Mouse (Mus musculus) lung, embryonic 15.5 days (tissue): ENCODE results near the gene Il1rl2. TPM values are rescaled to one million over a fixed set of nuclear protein-coding genes. Genes with fewer than 3 reads are reported as not detected.

Experiments used
- ATAC-seq: fragments of 200-750 bp; cut with Nextera tagmentation; 2 replicates; pipeline ENCODE4 v1.8.0; 2017; ENCODE audit warnings: moderate number of reproducible peaks, borderline replicate concordance; ENCODE audit not compliant: low FRiP score, low TSS enrichment; ENCODE audit errors: extremely low read depth
- H3K27ac ChIP-seq: fragments of 300-500 bp; sonication (generic); 2 replicates; pipeline ENCODE4 v1.5.1; 2015; ENCODE audit warnings: moderate library complexity, mild to moderate bottlenecking, inconsistent platforms
- H3K27me3 ChIP-seq: fragments of 300-500 bp; sonication (generic); 2 replicates; pipeline ENCODE4 v1.6.1; 2015; ENCODE audit warnings: inconsistent platforms
- H3K36me3 ChIP-seq: fragments of 300-500 bp; sonication (generic); 2 replicates; pipeline ENCODE4 v1.6.1; 2015; ENCODE audit warnings: inconsistent platforms
- H3K4me1 ChIP-seq: fragments of 300-500 bp; sonication (generic); 2 replicates; pipeline ENCODE4 v1.6.1; 2015; ENCODE audit warnings: inconsistent platforms
- H3K4me2 ChIP-seq: fragments of 300-500 bp; sonication (generic); 2 replicates; pipeline ENCODE4 v1.6.1; 2015; ENCODE audit warnings: inconsistent platforms, mild to moderate bottlenecking, moderate library complexity
- H3K4me3 ChIP-seq: fragments of 300-500 bp; sonication (generic); 2 replicates; pipeline ENCODE4 v1.5.1; 2015; ENCODE audit warnings: mild to moderate bottlenecking, inconsistent platforms
- H3K9ac ChIP-seq: fragments of 300-500 bp; sonication (generic); 2 replicates; pipeline ENCODE4 v1.6.1; 2015; ENCODE audit warnings: inconsistent platforms
- H3K9me3 ChIP-seq: fragments of 300-500 bp; sonication (generic); 2 replicates; pipeline ENCODE4 v1.6.1; 2016; ENCODE audit warnings: inconsistent platforms
- WGBS: fragments of 180-500 bp; shearing (Covaris S2); methylation state at CpG from one replicate; pipeline ENCODE4 v1.1.7; 2015; 5-methylcytosine and 5-hydroxymethylcytosine counted together
- polyA plus RNA-seq: library from polyadenylated mRNA; unstranded; fragments of >200 nt; fragmentation: Nextera tagmentation; extraction: Ambion mirVana; gene quantifications from 2 replicates; pipeline ENCODE4 v1.2.1, GENCODE M21; 2015

The Il1rl2 gene
- polyA plus RNA-seq, 1 experiment from 2014 or later = 13.0 TPM

DNA sequence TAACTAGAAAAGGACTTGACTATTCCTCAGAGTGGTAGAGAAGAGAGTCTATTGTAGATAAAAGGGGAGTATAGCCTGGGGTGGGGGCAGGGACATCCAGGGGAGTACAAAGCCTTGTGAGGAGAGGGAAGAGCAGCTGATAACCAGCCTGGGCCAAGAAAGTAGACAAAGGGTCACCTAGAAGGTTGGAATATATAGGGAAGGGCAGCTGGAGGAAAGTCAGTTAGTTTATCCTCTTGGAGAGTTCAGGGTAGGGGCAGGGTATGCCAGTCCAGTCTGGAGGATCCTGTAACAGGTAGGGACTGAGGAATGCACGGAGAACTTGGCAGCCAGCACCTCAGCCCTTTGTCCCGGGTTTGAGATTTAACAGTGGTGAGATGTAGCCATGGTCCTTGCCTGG lies 33.9 kb downstream of the Il1rl2 start:
- H3K27ac ChIP-seq = peak overlapping the region; percentile 72
- WGBS = 62% methylated on average over 2 of the region's 2 CpGs
- H3K27me3 ChIP-seq = no peaks in the 10 kb centered on the region
- 0 out of 2 replicates have a peak, but pooled peaks have one; percentile 2 for ATAC-seq
- H3K4me2 ChIP-seq = no peak overlapping the region
- no peaks in the 10 kb centered on the region for H3K9me3 ChIP-seq
- H3K4me1 ChIP-seq = peaks cover 33% of the 10 kb centered on the region
- H3K36me3 ChIP-seq = no peaks in the 10 kb centered on the region
- no peak overlapping the region for H3K4me3 ChIP-seq
- no peak overlapping the region for H3K9ac ChIP-seq

DNA sequence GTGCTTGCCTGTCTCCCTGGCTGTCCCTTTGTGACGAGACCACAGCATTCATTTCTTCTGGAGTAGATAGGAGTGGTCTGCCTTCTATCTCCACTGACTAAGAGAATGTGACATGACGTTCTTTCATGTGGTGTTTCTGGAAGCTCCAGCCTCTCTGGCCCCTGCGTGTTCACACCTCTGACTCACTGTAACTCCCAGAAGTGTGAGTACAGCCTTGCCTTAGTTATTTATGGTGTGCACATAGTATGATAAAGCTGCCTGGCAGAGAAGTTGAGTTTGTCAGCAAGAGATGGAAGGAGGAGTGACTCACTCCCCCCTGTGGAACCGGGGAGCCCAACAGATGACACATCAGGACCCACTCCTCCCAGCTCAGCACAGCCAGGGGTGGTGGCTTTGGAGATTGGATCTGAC lies 34.4 kb downstream of the Il1rl2 start:
- H3K4me3 ChIP-seq = no peak overlapping the region
- no peaks in the 10 kb centered on the region for H3K27me3 ChIP-seq
- no peak overlapping the region for H3K4me2 ChIP-seq
- 46% methylated on average over 4 of the region's 4 CpGs for WGBS
- no peaks in the 10 kb centered on the region for H3K36me3 ChIP-seq
- peaks cover 33% of the 10 kb centered on the region for H3K4me1 ChIP-seq
- peak overlapping the region; percentile 72 for H3K27ac ChIP-seq
- no peaks in the 10 kb centered on the region for H3K9me3 ChIP-seq
- H3K9ac ChIP-seq = no peak overlapping the region
- ATAC-seq = peak; percentile 30; the same call in 1 of the 2 replicates

- no peaks in the 10 kb centered on the region for H3K9me3 ChIP-seq
- ATAC-seq = no peak
- no peak overlapping the region for H3K4me2 ChIP-seq
- H3K4me1 ChIP-seq = peaks cover 33% of the 10 kb centered on the region
- no peak overlapping the region for H3K27ac ChIP-seq
- H3K9ac ChIP-seq = no peak overlapping the region
- H3K36me3 ChIP-seq = no peaks in the 10 kb centered on the region
- H3K4me3 ChIP-seq = no peak overlapping the region
- WGBS = 37% methylated on average over 2 of the region's 2 CpGs
- H3K27me3 ChIP-seq = no peaks in the 10 kb centered on the region
Measured at GRCm38 (mm10) chr1:40359731-40360130, 35.3 kb downstream of the Il1rl2 start.

DNA sequence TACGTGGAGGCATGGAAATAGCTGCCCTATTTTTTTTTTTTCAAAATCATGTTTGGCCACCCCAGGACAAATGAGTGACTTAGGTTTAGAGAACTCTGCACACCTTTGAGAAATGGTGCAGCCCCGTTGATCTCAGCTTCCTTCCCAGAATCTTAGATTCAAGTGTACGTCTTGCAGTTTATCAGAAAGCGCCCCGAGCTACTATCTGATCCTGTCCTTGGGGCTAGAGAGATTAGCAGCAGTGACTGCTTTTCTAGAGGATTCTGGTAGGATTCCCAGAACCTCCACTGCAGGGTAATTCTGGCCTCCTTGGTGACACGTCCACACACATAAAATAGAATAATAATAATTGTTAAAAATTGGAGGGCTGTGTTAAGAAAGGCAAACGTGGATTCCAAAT lies 36.6 kb downstream of the Il1rl2 start:
- no peak for ATAC-seq
- Histone ChIP-seq H3K9me3 (no peaks in the 10 kb centered on the region), H3K4me2 (no peak overlapping the region), H3K4me3 (no peak overlapping the region), H3K4me1 (peaks cover 21% of the 10 kb centered on the region), H3K27ac (no peak overlapping the region), H3K9ac (no peak overlapping the region), H3K36me3 (no peaks in the 10 kb centered on the region), H3K27me3 (no peaks in the 10 kb centered on the region)
- 62% methylated on average over 7 of the region's 7 CpGs for WGBS

DNA sequence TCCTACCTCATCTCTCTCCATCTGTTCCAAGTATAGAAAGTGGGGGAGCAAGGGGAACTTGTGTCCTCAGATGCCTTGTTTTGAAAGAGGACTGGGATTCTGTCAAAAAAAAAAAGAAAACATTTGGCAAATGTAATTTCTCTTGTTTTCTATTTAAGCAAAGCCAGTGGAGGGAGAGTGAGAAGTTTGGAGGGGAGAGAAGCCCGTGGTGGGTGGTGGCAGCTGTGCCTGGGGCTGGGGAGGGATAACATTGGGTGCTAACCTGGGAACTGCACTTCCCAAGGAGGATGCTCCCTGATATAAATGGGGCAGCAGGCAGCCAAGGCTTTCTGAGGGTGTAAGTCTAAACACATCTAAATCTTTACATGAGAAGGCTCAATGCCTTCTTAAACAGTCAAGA lies 37.2 kb downstream of the Il1rl2 start:
- Histone ChIP-seq H3K9ac (no peak overlapping the region), H3K9me3 (no peaks in the 10 kb centered on the region), H3K4me1 (peaks cover 18% of the 10 kb centered on the region), H3K27me3 (no peaks in the 10 kb centered on the region), H3K36me3 (no peaks in the 10 kb centered on the region), H3K4me2 (no peak overlapping the region), H3K27ac (no peak overlapping the region), H3K4me3 (no peak overlapping the region)
- ATAC-seq = no peak
- WGBS = 55% methylated on average over 1 of the region's 1 CpGs

- ATAC-seq = no peak
- Histone ChIP-seq H3K4me2 (no peak overlapping the region), H3K9ac (no peak overlapping the region), H3K27me3 (no peaks in the 10 kb centered on the region), H3K4me3 (no peak overlapping the region), H3K36me3 (no peaks in the 10 kb centered on the region), H3K4me1 (peaks cover 18% of the 10 kb centered on the region), H3K27ac (no peak overlapping the region), H3K9me3 (no peaks in the 10 kb centered on the region)
- WGBS = 66% methylated on average over 11 of the region's 11 CpGs
Measured at GRCm38 (mm10) chr1:40362784-40363183, 38.4 kb downstream of the Il1rl2 start.

GRCm38 (mm10) chr1:40372951-40373350 lies 48.5 kb downstream of the Il1rl2 start:
- Histone ChIP-seq H3K36me3 (no peaks in the 10 kb centered on the region), H3K4me3 (no peak overlapping the region), H3K27ac (no peak overlapping the region), H3K27me3 (no peaks in the 10 kb centered on the region), H3K4me1 (peaks cover 10% of the 10 kb centered on the region; the same call in 1 of the 2 replicates), H3K9ac (no peak overlapping the region), H3K9me3 (no peaks in the 10 kb centered on the region), H3K4me2 (no peak overlapping the region)
- ATAC-seq = no peak
- 48% methylated on average over 3 of the region's 3 CpGs for WGBS

DNA sequence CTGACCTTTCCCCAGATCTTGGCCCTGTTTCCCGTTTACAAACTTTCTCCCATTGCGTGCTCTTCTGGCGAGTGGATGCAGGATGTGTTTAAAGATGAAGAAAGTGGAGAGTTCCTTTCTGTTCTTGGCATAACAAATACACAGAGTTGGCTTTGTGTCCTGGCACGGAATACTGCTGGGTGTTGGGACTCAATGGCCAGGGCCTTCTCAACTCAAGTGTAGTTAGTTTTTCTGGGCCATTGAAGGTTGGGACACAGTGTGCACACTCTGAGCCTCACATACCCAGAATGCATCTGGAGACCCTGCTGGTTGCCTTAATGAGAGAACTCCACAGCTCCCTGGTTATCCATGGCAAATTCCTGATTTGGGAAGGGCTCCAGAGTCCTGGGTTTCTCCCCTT lies 50.7 kb downstream of the Il1rl2 start:
- WGBS = 48% methylated on average over 4 of the region's 4 CpGs
- H3K4me1 ChIP-seq = peaks cover 10% of the 10 kb centered on the region; the same call in 1 of the 2 replicates

GRCm38 (mm10) chr1:40376745-40377144 lies 52.3 kb downstream of the Il1rl2 start:
- 35% methylated on average over 7 of the region's 7 CpGs for WGBS

More for the DNA sequence above, 50.7 kb downstream of the Il1rl2 start:
- Histone ChIP-seq H3K4me3 (no peak overlapping the region), H3K27ac (no peak overlapping the region), H3K27me3 (no peaks in the 10 kb centered on the region), H3K4me2 (no peak overlapping the region), H3K9ac (no peak overlapping the region), H3K36me3 (no peaks in the 10 kb centered on the region), H3K9me3 (no peaks in the 10 kb centered on the region)
- no peak for ATAC-seq

DNA sequence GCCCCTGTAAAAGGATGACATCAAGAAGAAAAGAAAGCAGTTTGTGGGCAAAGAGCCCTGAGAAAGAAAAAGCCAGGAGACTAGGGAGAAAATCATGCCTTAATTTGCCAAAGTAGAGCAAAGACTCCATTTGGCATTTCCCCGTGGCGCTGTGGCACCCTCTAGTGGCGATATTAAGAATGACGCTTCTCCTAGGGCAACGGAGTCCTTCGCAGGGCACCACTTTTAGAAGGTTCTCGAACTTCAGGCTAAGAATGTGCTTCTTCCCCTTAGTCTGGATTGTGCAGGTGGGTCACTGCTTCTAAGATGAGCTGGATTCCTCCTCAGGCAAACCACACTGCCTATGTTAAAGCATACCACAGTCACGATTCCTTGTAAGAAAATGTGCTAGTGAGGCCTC lies 54.4 kb downstream of the Il1rl2 start:
- Histone ChIP-seq H3K9me3 (no peaks in the 10 kb centered on the region), H3K4me3 (no peak overlapping the region), H3K36me3 (no peaks in the 10 kb centered on the region), H3K9ac (no peak overlapping the region), H3K4me1 (peaks cover 10% of the 10 kb centered on the region; the same call in 1 of the 2 replicates), H3K27ac (no peak overlapping the region), H3K4me2 (no peak overlapping the region), H3K27me3 (no peaks in the 10 kb centered on the region)
- 12% methylated on average over 8 of the region's 8 CpGs for WGBS
- no peak for ATAC-seq

More at GRCm38 (mm10) chr1:40376745-40377144, 52.3 kb downstream of the Il1rl2 start:
- no peak overlapping the region for H3K4me3 ChIP-seq
- H3K36me3 ChIP-seq = no peaks in the 10 kb centered on the region
- peaks cover 10% of the 10 kb centered on the region; the same call in 1 of the 2 replicates for H3K4me1 ChIP-seq
- no peak overlapping the region for H3K27ac ChIP-seq
- ATAC-seq = no peak
- H3K9ac ChIP-seq = no peak overlapping the region
- no peaks in the 10 kb centered on the region for H3K27me3 ChIP-seq
- H3K9me3 ChIP-seq = no peaks in the 10 kb centered on the region
- H3K4me2 ChIP-seq = no peak overlapping the region

- no peak for ATAC-seq
Measured at GRCm38 (mm10) chr1:40380111-40380510, 55.7 kb downstream of the Il1rl2 start.

DNA sequence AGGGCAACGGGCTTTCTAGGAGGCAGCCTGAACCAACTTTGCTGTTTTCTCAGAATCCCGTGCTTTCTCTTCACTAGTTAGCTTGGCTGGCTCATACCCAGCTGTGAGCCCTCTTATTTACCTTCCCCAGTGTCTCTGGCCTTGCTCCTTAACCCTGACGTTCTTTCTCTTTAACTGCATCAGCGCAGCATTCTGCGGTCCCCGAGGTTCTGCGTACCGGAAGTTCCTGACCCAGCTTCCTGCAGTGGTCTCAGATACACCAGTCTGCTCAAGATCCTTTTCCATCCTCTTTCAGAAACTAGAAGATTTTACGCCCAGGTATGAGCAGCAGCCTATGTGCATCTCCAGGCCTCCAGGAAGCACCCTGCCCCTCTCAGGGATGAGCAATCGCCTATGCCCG lies 56.6 kb downstream of the Il1rl2 start:
- WGBS = 75% methylated on average over 11 of the region's 11 CpGs
- Histone ChIP-seq H3K9ac (no peak overlapping the region), H3K27ac (no peak overlapping the region)

More at GRCm38 (mm10) chr1:40380111-40380510, 55.7 kb downstream of the Il1rl2 start:
- Histone ChIP-seq H3K4me1 (peaks cover 10% of the 10 kb centered on the region; the same call in 1 of the 2 replicates), H3K36me3 (no peaks in the 10 kb centered on the region), H3K27me3 (no peaks in the 10 kb centered on the region), H3K27ac (no peak overlapping the region), H3K9me3 (no peaks in the 10 kb centered on the region), H3K4me2 (no peak overlapping the region), H3K4me3 (no peak overlapping the region), H3K9ac (no peak overlapping the region)
- WGBS = 42% methylated on average over 6 of the region's 6 CpGs

GRCm38 (mm10) chr1:40382841-40383240 lies 58.4 kb downstream of the Il1rl2 start:
- Histone ChIP-seq H3K4me3 (no peak overlapping the region), H3K4me1 (no peaks in the 10 kb centered on the region), H3K27me3 (no peaks in the 10 kb centered on the region), H3K27ac (no peak overlapping the region), H3K36me3 (no peaks in the 10 kb centered on the region), H3K9ac (no peak overlapping the region), H3K4me2 (no peak overlapping the region), H3K9me3 (no peaks in the 10 kb centered on the region)
- WGBS = 64% methylated on average over 5 of the region's 5 CpGs
- ATAC-seq = no peak

More for the DNA sequence above, 56.6 kb downstream of the Il1rl2 start:
- Histone ChIP-seq H3K9me3 (no peaks in the 10 kb centered on the region), H3K4me2 (no peak overlapping the region), H3K36me3 (no peaks in the 10 kb centered on the region), H3K4me3 (no peak overlapping the region), H3K4me1 (peaks cover 8% of the 10 kb centered on the region; the same call in 1 of the 2 replicates), H3K27me3 (no peaks in the 10 kb centered on the region)
- ATAC-seq = no peak
